Mouse (Mus musculus) embryonic facial prominence, embryonic 10.5 days (tissue): Measurements from ENCODE around the gene Slc22a3. TPM values are rescaled to one million over a fixed set of nuclear protein-coding genes. Genes with fewer than 3 reads are reported as not detected.

Source experiments
- DNase-seq: peaks from one replicate; pipeline ENCODE4 v3.0.0-alpha.2; 2017; ENCODE audit warnings: low spot score
- H3K27ac ChIP-seq: fragments of 300-500 bp; sonication (generic); replicated peaks from 2 replicates; pipeline ENCODE4 v1.5.1; 2016; ENCODE audit warnings: mild to moderate bottlenecking
- H3K27me3 ChIP-seq: fragments of 300-500 bp; sonication (generic); replicated peaks from 2 replicates; pipeline ENCODE4 v1.6.1; 2016; ENCODE audit warnings: low read depth, mild to moderate bottlenecking; ENCODE audit not compliant: poor library complexity, severe bottlenecking
- H3K36me3 ChIP-seq: fragments of 300-500 bp; sonication (generic); replicated peaks from 2 replicates; pipeline ENCODE4 v1.6.1; 2016; ENCODE audit warnings: mild to moderate bottlenecking, moderate library complexity
- H3K4me1 ChIP-seq: fragments of 300-500 bp; sonication (generic); 2 replicates; pipeline ENCODE4 v1.6.1; 2016
- H3K4me3 ChIP-seq: fragments of 300-500 bp; sonication (generic); 2 replicates; pipeline ENCODE4 v1.5.1; 2016; ENCODE audit warnings: mild to moderate bottlenecking, moderate library complexity
- H3K9me3 ChIP-seq: fragments of 300-500 bp; sonication (generic); 2 replicates; pipeline ENCODE4 v1.6.1; 2016; ENCODE audit warnings: mild to moderate bottlenecking
- WGBS: fragments of 180-500 bp; shearing (Covaris S2); methylation state at CpG from one replicate; pipeline ENCODE4 v1.1.7; 2016; 5-methylcytosine and 5-hydroxymethylcytosine counted together
- polyA plus RNA-seq: library from polyadenylated mRNA; unstranded; fragments of >200 nt; fragmentation: Nextera tagmentation; extraction: Ambion mirVana; gene quantifications from 2 replicates; pipeline ENCODE4 v1.2.1, GENCODE M21; 2016

The Slc22a3 gene
- polyA plus RNA-seq, 1 experiment from 2014 or later = 0.05 TPM

DNA sequence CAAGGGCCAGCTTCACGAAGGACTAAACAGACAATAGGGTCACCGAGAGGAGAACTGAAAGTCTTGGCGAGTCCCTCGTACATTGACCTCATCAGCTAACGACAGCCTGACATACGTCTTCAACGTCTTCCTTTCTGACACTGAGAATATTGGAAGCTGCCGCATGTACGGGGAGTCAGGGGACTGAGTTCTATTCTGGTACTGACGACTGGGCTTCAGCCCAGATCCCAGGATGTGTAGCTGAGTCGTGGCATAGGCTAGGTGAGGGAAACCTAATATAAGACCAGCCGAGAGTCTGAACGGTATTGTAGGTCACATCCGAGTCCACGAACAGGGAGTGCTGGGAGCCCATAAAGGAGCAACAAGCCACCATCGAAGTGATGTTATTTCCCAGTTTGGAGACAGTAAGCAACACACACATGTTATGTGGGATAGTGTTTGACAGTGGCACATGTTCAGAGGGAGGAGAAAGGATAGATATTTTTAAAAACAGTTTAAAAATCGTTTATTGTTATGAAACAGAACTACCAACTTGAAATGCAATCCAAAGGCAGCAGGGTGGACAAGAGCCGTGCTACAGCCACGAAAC lies 87.9 kb downstream of the Slc22a3 start:
- WGBS = 79% methylated on average over 19 of the region's 19 CpGs
- no peaks in the 10 kb centered on the region for H3K27me3 ChIP-seq
- no peak for DNase-seq
- H3K4me3 ChIP-seq = no peak overlapping the region
- no peaks in the 10 kb centered on the region for H3K9me3 ChIP-seq
- no peak overlapping the region for H3K27ac ChIP-seq
- peaks cover 20% of the 10 kb centered on the region for H3K4me1 ChIP-seq
- no peaks in the 10 kb centered on the region for H3K36me3 ChIP-seq

DNA sequence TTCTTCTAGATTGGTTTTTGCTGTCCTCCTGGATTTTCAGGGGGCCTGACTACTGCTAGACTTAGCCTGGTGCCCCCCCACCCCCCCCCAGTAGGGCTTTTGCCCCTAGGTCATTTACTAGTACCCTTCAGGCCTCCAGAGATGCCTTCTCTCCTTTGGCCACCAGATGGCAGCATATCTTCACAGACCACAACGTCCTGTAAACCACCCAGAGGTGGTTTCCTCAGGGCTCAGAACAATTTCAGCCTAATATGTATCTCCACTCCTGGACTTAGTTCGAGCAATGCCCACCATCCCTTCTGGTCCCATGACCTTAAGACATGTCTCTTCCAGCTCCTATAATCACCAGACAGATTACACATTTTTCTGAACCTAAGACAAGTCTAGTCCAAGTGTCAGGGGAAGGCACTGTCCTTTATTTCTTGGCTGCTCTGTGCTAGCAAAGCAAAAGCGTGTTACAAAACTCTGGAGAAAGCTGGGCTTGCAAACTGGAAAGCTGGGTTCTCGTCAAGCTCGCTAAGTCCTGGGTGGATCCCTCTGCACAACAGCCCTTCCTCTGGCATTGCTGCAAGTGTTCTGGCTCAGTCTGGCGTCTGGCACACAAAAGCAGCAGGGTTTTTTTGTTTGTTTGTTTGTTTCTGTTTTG lies 91.1 kb downstream of the Slc22a3 start:
- peaks cover 38% of the 10 kb centered on the region for H3K4me1 ChIP-seq
- H3K36me3 ChIP-seq = no peaks in the 10 kb centered on the region
- no peaks in the 10 kb centered on the region for H3K9me3 ChIP-seq
- 0 out of 2 replicates have a peak overlapping the region, but pooled peaks have one; percentile 77 for H3K27ac ChIP-seq
- H3K27me3 ChIP-seq = no peaks in the 10 kb centered on the region
- DNase-seq = peak; percentile 82
- WGBS = 48% methylated on average over 6 of the region's 6 CpGs
- H3K4me3 ChIP-seq = no peak overlapping the region

DNA sequence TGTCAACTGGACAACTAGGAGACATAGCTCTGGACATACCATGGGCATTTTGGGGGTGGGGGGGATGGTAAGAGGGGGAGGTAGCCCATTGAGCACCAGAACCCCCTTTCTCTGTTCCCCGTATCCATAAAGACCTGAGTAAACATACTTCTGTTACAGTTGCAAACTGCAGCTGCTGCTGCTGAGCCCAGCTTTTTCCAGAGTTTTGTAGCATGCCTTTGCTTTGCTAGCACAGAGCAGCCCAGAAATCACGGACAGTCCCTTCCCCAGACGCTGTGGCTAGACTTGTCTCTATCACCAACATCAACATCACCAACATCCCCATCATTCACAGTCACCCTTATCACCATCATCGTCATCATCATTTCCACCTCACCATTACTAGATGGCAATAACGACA lies 91.8 kb downstream of the Slc22a3 start:
- H3K4me1 ChIP-seq = peaks cover 42% of the 10 kb centered on the region
- H3K27ac ChIP-seq = peak overlapping the region; percentile 77
- DNase-seq = no peak
- no peaks in the 10 kb centered on the region for H3K9me3 ChIP-seq
- H3K36me3 ChIP-seq = no peaks in the 10 kb centered on the region
- no peaks in the 10 kb centered on the region for H3K27me3 ChIP-seq
- WGBS = 72% methylated on average over 5 of the region's 5 CpGs
- H3K4me3 ChIP-seq = no peak overlapping the region

DNA sequence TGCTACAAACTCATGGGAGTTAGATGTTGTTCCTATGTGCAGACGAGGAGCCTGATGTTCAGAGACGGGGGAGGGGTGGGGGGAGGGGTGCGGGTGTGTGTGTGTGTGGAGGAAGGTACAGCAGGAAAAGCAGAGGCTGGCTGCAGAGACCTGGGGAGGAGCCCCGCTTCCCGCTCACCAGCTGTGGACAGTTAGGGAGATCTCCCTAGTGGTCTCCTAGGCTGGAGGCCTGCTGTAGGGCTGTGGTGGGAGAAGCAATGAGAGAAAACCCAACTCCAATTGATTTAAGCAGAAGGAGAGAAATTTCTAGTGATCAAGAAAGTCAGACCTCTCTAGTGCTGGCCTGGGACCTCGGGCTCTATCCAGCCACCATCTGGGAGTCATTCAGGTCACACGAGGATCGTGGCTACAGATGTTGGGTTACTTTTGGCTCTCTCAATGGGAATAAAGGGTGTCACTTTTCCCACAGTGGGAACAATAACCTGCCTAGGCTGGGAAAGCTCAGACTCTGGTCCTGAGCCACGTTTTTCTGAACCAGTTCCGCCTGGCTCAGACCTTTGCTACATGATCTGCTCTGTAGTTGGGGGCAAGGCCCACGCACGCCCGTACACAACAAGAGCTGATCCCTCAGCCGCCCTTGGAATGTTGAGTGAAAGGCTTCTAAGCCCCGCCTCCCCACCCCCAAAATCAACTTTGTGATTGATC lies 92.3 kb downstream of the Slc22a3 start:
- Histone ChIP-seq H3K4me1 (peaks cover 47% of the 10 kb centered on the region), H3K27ac (peak overlapping the region; percentile 77), H3K4me3 (no peak overlapping the region), H3K27me3 (no peaks in the 10 kb centered on the region), H3K36me3 (no peaks in the 10 kb centered on the region), H3K9me3 (no peaks in the 10 kb centered on the region)
- 39% methylated on average over 15 of the region's 15 CpGs for WGBS
- DNase-seq = peak; percentile 65

DNA sequence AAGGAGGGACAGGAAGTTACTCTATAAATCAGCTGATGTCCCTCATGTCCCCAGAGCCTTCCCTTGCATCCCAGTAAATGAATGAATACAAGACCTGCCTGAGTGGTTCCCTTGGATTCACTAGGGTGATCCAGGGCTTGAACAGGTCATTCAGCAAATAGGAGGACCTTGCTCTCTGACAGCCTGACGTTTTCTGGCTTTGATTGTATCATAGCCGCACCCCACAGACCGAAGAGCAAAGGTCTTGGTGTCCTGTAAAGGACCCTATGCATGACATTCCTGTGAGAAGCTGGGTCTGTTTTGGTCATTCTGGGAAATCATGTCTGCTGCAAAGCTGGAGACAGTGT lies 94.6 kb downstream of the Slc22a3 start:
- no peaks in the 10 kb centered on the region for H3K27me3 ChIP-seq
- WGBS = 65% methylated on average over 3 of the region's 3 CpGs
- no peaks in the 10 kb centered on the region for H3K36me3 ChIP-seq
- no peaks in the 10 kb centered on the region for H3K9me3 ChIP-seq
- DNase-seq = no peak
- H3K4me3 ChIP-seq = no peak overlapping the region
- H3K4me1 ChIP-seq = peaks cover 47% of the 10 kb centered on the region
- H3K27ac ChIP-seq = peak overlapping the region; percentile 65

DNA sequence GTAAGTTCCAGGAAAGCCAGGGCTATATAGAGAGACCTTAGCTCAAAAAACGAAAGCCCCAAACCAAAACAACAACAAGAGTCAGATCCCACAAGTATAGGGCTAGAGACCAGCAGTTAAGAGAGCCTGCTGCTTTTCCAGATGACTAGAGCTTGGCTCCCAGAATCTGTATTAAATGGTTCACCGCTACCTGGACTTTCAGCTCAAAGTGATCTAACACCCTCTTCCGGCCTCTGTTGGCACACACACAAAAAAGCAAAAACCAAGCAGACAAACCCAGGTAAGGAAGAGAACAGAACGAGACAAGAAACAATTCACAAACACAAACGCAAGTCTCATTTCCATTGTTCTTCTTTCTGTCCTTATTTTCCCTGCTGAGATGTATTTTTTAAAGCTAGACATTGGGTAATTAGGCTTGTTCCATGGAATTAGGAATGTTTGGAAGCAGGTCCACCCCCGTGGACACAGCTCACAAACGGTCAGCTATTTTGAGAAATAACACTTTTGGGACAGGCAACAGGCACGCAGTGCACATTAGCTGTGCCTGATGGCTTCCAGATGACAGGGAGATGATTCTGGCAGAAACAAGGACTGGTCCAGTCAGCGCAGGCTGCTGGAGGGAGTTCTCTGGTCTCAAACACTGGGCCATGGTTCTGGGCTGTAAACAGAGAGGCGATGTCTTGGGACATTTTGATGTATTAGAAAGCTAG lies 95.2 kb downstream of the Slc22a3 start:
- no peaks in the 10 kb centered on the region for H3K9me3 ChIP-seq
- no peaks in the 10 kb centered on the region for H3K27me3 ChIP-seq
- DNase-seq = peak; percentile 50
- H3K4me3 ChIP-seq = no peak overlapping the region
- WGBS = 57% methylated on average over 10 of the region's 10 CpGs
- peak overlapping the region; percentile 65 for H3K27ac ChIP-seq
- peaks cover 47% of the 10 kb centered on the region for H3K4me1 ChIP-seq
- no peaks in the 10 kb centered on the region for H3K36me3 ChIP-seq

DNA sequence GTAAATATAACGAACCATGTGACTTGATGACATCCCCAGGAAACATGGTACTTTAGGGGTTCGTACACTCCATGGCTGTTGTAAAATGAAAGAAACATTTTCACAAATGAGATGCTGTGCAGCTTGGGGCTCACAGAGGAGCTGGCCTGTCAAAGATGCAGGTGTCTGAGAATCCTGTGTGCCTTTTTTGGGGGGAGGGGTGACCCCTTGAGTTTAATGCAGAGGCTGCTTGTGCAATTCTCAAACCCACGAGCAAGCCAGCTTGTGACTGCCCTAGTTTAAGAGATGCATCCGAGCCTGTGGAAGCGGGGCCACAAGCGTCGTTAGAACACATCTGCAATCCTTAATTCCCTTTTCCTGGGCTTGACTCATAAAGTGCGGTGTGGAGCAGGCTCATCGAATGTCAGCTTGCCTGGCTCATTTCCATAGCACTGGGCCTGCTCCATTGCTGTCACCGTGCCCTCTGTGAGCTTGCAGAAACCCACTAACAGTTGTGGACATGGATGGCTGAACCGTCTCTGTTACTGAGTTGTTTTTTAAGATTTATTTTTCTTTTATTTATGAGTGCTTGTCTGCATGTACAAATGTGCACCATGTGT lies 98.1 kb downstream of the Slc22a3 start:
- Histone ChIP-seq H3K27me3 (no peaks in the 10 kb centered on the region), H3K36me3 (no peaks in the 10 kb centered on the region)
- 81% methylated on average over 11 of the region's 11 CpGs for WGBS

DNA sequence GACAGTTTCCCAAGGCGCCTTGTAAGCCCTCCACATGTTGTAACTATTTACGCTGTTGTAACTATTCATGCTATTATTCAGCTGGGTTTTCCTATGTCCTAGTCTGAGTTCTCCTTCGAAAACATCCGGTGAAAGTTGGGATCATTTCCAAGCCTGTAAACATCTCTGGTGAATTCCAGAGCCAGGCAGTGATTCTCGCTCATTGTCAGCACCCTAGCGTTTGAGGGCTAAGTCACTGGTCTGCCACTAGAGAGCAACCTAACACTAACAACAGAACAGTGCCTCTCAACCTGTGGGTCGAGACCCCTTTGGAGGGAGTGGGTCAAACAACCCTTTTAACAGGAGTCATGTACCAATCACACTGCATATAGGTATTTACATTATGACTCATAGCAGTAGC lies 104.1 kb downstream of the Slc22a3 start:
- H3K27me3 ChIP-seq = 0 out of 2 replicates have a peak, but pooled peaks cover 5% of the 10 kb centered on the region
- no peaks in the 10 kb centered on the region for H3K36me3 ChIP-seq
- H3K4me3 ChIP-seq = no peak overlapping the region
- no peak overlapping the region for H3K27ac ChIP-seq
- DNase-seq = no peak
- WGBS = 73% methylated on average over 7 of the region's 7 CpGs
- peaks cover 13% of the 10 kb centered on the region; the same call in 1 of the 2 replicates for H3K9me3 ChIP-seq
- peaks cover 6% of the 10 kb centered on the region for H3K4me1 ChIP-seq

More for the DNA sequence above, 98.1 kb downstream of the Slc22a3 start:
- Histone ChIP-seq H3K9me3 (peaks cover 13% of the 10 kb centered on the region; the same call in 1 of the 2 replicates), H3K4me3 (no peak overlapping the region), H3K4me1 (peaks cover 33% of the 10 kb centered on the region), H3K27ac (no peak overlapping the region)
- no peak for DNase-seq

DNA sequence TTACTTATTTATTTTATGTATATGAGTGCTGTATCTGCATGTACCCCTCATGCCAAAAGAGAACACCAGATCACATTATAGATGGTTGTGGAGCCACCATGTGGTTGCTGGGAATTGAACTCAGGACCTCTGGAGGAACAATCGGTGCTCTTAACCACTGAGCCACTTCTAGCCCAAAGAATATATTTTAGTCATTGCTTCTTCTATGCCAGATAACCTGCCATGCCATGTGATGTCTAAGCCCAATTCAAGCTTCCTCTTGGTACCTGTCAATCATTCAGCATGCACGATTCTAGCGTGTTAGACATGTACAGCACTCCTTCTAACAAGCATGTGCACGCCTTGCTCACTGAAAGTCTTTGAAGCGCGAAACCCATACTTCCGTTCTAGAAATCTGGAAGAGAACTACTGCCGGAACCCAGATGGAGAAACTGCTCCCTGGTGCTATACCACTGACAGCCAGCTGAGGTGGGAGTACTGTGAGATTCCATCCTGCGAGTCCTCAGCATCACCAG lies 111.3 kb downstream of the Slc22a3 start:
- 89% methylated on average over 9 of the region's 9 CpGs for WGBS
- no peaks in the 10 kb centered on the region for H3K36me3 ChIP-seq
- no peak overlapping the region for H3K4me3 ChIP-seq
- H3K27ac ChIP-seq = no peak overlapping the region
- DNase-seq = no peak
- H3K27me3 ChIP-seq = 0 out of 2 replicates have a peak, but pooled peaks cover 7% of the 10 kb centered on the region
- peaks cover 19% of the 10 kb centered on the region for H3K4me1 ChIP-seq
- H3K9me3 ChIP-seq = no peaks in the 10 kb centered on the region

DNA sequence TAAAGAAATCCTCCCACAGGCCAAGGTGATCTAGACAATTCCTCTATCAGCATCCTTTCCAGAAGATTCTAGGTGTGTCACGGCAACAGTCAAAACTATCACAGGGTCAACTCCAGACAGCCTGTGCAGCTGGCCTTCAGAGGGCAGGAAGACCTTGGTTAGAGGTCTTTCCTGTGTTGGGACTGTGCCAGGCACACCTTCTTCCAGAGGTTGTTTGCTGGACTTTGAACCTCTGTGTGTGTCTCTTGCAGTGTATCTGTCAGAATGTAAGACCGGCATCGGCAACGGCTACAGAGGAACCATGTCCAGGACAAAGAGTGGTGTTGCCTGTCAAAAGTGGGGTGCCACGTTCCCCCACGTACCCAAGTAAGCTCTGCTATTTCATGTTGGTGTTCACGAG lies 119.3 kb downstream of the Slc22a3 start:
- H3K4me3 ChIP-seq = no peak overlapping the region
- no peaks in the 10 kb centered on the region for H3K4me1 ChIP-seq
- H3K27ac ChIP-seq = no peak overlapping the region
- no peaks in the 10 kb centered on the region for H3K36me3 ChIP-seq
- DNase-seq = no peak
- 91% methylated on average over 7 of the region's 7 CpGs for WGBS
- H3K27me3 ChIP-seq = no peaks in the 10 kb centered on the region
- no peaks in the 10 kb centered on the region for H3K9me3 ChIP-seq

DNA sequence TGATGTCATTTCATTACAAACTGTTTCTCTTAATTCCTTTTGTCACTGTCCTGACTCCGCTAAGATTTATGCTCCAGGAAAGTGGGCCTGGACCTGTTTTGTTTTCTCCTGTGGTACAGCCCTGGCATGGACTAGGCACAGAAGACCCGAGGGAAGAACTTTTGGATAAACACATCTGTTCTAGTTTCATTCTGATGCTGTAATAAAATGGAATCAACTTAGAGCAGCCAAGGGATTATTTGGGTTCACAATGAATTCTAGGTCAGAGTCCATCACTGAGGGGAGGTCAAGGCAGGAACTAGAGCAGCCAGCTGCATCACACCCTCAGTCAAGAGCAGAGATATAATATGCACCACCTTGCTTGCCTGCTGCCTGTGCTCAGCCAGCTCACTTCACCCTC lies 119.7 kb downstream of the Slc22a3 start:
- 87% methylated on average over 2 of the region's 2 CpGs for WGBS

More for the DNA sequence above, 119.7 kb downstream of the Slc22a3 start:
- Histone ChIP-seq H3K36me3 (no peaks in the 10 kb centered on the region), H3K4me1 (peaks cover under 1% of the 10 kb centered on the region), H3K4me3 (no peak overlapping the region), H3K9me3 (no peaks in the 10 kb centered on the region), H3K27ac (no peak overlapping the region), H3K27me3 (no peaks in the 10 kb centered on the region)
- DNase-seq = no peak
